Mouse (Mus musculus): ENCODE data around the gene Krt88.
A peak's percentile ranks its signal among the peaks of the same experiment; 100 is the strongest.

Gene Krt88

GRCm38 (mm10) chr15:101447444-101447843 is at the start of gene Krt88:
Gene Krt88, plus strand, starts transcription at chr15:101447744.
- DNase-seq (ENCODE audit: low spot score), result no peak

- no peak for DNase-seq (ENCODE audit: low spot score)
Observed at GRCm38 (mm10) chr15:101398269-101398668, 49.3 kb upstream of the Krt88 start.

- no peak for DNase-seq (ENCODE audit: low spot score)
Observed at GRCm38 (mm10) chr15:101410775-101411174, 36.8 kb upstream of the Krt88 start, which contains the start of gene Krt7. Gene Krt7, plus strand, starts transcription at chr15:101411043.

- DNase-seq (ENCODE audit: low spot score), result no peak
Observed at GRCm38 (mm10) chr15:101412188-101412587, 35.4 kb upstream of the Krt88 start.

- no peak for DNase-seq (ENCODE audit: low spot score)
Observed at GRCm38 (mm10) chr15:101413916-101414635, 33.5 kb upstream of the Krt88 start.

GRCm38 (mm10) chr15:101414807-101415565 is 32.6 kb upstream of the Krt88 start:
- no peak for DNase-seq (ENCODE audit: low spot score)

- no peak for DNase-seq (ENCODE audit: low spot score)
Observed at GRCm38 (mm10) chr15:101418950-101419349, 28.6 kb upstream of the Krt88 start.

GRCm38 (mm10) chr15:101420903-101421302 is 26.6 kb upstream of the Krt88 start:
- DNase-seq (ENCODE audit: low spot score), result no peak

GRCm38 (mm10) chr15:101424914-101425313 is 22.6 kb upstream of the Krt88 start:
- DNase-seq (ENCODE audit: low spot score), result no peak

- no peak for DNase-seq (ENCODE audit: low spot score)
Observed at GRCm38 (mm10) chr15:101436611-101437010, 10.9 kb upstream of the Krt88 start.

GRCm38 (mm10) chr15:101438555-101438954 is 9.0 kb upstream of the Krt88 start, which contains the start of gene Krt87:
Gene Krt87, minus strand, starts transcription at chr15:101438804.
- no peak for DNase-seq (ENCODE audit: low spot score)

GRCm38 (mm10) chr15:101440837-101441236 is 6.7 kb upstream of the Krt88 start:
- no peak for DNase-seq (ENCODE audit: low spot score)

- no peak for DNase-seq (ENCODE audit: low spot score)
Observed at GRCm38 (mm10) chr15:101446572-101446971, 972 bp upstream of the Krt88 start.

- DNase-seq (ENCODE audit: low spot score), result no peak
Observed at GRCm38 (mm10) chr15:101453093-101453736, 5.7 kb downstream of the Krt88 start.

GRCm38 (mm10) chr15:101454774-101455173 is 7.2 kb downstream of the Krt88 start:
- no peak for DNase-seq (ENCODE audit: low spot score)

GRCm38 (mm10) chr15:101455292-101455691 is 7.7 kb downstream of the Krt88 start:
- no peak for DNase-seq (ENCODE audit: low spot score)

- DNase-seq (ENCODE audit: low spot score), result no peak
Observed at GRCm38 (mm10) chr15:101455891-101456290, 8.3 kb downstream of the Krt88 start.

- DNase-seq (ENCODE audit: low spot score), result peak; percentile 76
Observed at GRCm38 (mm10) chr15:101458361-101458930, 10.9 kb downstream of the Krt88 start.

GRCm38 (mm10) chr15:101459283-101459682 is 11.7 kb downstream of the Krt88 start:
- DNase-seq (ENCODE audit: low spot score), result no peak

- no peak for DNase-seq (ENCODE audit: low spot score)
Observed at GRCm38 (mm10) chr15:101463651-101464050, 16.1 kb downstream of the Krt88 start, which contains the start of gene Krt81. Gene Krt81, minus strand, starts transcription at chr15:101463751.

- no peak for DNase-seq (ENCODE audit: low spot score)
Observed at GRCm38 (mm10) chr15:101469093-101469492, 21.5 kb downstream of the Krt88 start.

- DNase-seq (ENCODE audit: low spot score), result peak; percentile 70
Observed at GRCm38 (mm10) chr15:101472952-101473528, 25.5 kb downstream of the Krt88 start, which contains the start of gene Krt86. Gene Krt86, plus strand, starts transcription at chr15:101473478.
